Mouse (Mus musculus) testis, adult 2 months (tissue): Measurements from ENCODE around the gene Ankrd65.

Experiments
- CTCF ChIP-seq: fragments of 200-500 bp; IDR thresholded peaks from 2 replicates; pipeline ENCODE4 v1.5.1; 2012; ENCODE audit warnings: low read depth, mild to moderate bottlenecking, inconsistent platforms, low read length, moderate library complexity; ENCODE audit not compliant: control insufficient read depth, insufficient read depth, insufficient replicate concordance
- POLR2A ChIP-seq: fragments of 200-500 bp; IDR thresholded peaks from 2 replicates; pipeline ENCODE4 v1.6.1; 2012; ENCODE audit warnings: low read depth, mild to moderate bottlenecking, inconsistent platforms, low read length, moderate library complexity; ENCODE audit not compliant: control insufficient read depth

DNA sequence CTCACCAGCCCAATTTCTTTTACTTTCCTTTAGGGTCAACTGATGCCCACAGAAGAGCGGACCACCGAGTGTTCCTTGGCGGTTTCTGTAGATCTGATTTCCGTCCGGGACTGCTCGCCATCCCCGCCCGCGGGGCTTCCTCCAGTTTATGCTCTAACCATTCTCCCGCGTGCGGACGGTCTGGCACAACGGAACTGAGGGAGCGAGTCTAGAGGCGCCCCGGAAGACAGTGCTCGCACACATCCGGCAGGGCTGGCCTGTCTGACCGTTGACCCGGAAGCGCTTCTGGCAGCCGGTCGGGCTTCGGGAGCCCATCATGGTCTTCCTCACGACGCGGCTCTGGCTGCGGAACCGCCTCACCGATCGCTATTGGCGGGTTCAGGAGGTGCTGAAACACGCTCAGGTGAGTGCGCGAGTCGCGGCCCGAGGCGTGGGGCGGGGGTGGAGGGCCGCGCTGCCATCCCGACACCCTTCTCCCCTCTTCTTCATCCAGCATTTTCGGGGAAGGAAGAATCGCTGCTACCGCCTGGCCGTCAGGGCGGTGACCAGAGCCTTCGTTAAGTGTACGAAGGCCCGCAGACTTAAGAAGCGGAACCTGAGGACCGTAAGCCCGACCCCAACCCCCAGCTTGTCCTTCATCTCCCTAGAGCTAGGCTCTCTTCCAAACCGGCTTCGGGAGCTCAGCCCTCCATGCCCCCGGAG, 13.3 kb downstream of the Ankrd65 start:
- TF ChIP-seq POLR2A (peak; percentile 79), CTCF (no peak)
